Mouse (Mus musculus) ovary, adult 18-20 months (tissue): ENCODE data around the gene Rab10.
A peak's percentile ranks its signal among the peaks of the same experiment; 100 is the strongest.

ENCODE experiments used
- DNase-seq: peaks from one replicate; pipeline ENCODE4 v3.0.0; 2022; ENCODE audit warnings: low spot score, mixed read lengths

Rab10 gene

DNA sequence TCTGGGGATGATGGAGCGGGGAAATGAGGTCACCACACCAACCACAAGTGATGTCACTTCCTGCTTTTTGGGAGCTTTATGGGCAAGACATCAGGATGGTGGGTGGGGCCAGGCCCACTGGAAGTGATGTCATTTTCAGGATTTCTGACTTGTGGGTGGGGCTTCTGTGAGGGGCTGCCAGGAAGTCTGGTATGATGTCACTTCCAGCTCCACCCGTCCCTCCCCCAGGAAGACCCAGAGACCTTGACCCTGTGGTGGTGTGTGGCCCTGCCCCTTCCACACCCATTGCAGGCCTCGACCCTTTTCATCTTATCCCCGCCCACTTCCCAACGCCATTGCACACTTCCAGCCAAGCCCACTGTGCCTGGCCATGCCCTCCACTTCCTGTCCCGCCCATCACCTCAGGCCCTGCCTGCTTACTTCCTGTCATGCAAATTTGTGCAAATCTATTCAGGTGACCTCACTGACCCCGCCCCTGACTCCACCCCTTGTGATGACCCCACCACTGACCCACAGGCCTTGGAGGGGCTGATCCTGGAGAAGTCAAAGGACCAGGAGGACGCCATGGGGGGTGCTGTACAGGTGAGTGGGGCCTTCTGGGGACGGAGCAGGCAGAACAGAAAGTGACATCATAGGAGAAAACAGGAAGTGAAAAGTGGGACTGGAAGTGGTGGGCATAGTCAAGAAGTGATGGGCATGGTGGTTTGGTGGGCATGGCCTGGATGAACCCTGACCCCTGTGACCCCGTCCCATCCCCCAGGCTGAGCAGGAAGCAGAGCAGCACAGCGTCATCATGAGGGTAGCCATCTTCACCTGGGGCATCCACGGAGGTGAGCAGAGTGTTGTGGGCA is 72.7 kb downstream of the Rab10 start:
- no peak for DNase-seq

- no peak for DNase-seq
Observed at GRCm38 (mm10) chr12:3236163-3236641, 73.6 kb downstream of the Rab10 start.

- DNase-seq, result peak; percentile 84
Observed at GRCm38 (mm10) chr12:3235646-3236161, 74.1 kb downstream of the Rab10 start.

- DNase-seq, result peak; percentile 95
Observed at GRCm38 (mm10) chr12:3235124-3235631, 74.6 kb downstream of the Rab10 start.

GRCm38 (mm10) chr12:3234061-3234460 is 75.7 kb downstream of the Rab10 start:
- DNase-seq, result no peak

- no peak for DNase-seq
Observed at GRCm38 (mm10) chr12:3223352-3223751, 86.4 kb downstream of the Rab10 start.

GRCm38 (mm10) chr12:3210181-3210580 is 99.6 kb downstream of the Rab10 start:
- no peak for DNase-seq

- DNase-seq, result no peak
Observed at GRCm38 (mm10) chr12:3209163-3209562, 100.6 kb downstream of the Rab10 start.
